Mouse (Mus musculus) testis, adult 2 months (tissue): ENCODE data around the gene Cds2.

ENCODE experiments used
- CTCF ChIP-seq: fragments of 200-500 bp; IDR thresholded peaks from 2 replicates; pipeline ENCODE4 v1.5.1; 2012; ENCODE audit warnings: low read depth, mild to moderate bottlenecking, inconsistent platforms, low read length, moderate library complexity; ENCODE audit not compliant: control insufficient read depth, insufficient read depth, insufficient replicate concordance
- POLR2A ChIP-seq: fragments of 200-500 bp; IDR thresholded peaks from 2 replicates; pipeline ENCODE4 v1.6.1; 2012; ENCODE audit warnings: low read depth, mild to moderate bottlenecking, inconsistent platforms, low read length, moderate library complexity; ENCODE audit not compliant: control insufficient read depth

GRCm38 (mm10) chr2:132340350-132340749, 77.4 kb downstream of the Cds2 start:
- TF ChIP-seq CTCF (no peak), POLR2A (no peak)
